Mouse (Mus musculus) monocyte, adult 5-6 weeks (primary cell): Measurements from ENCODE around the gene Lamtor2. TPM values are rescaled to one million over a fixed set of nuclear protein-coding genes. Genes with fewer than 3 reads are reported as not detected.

ENCODE experiments used
- ATAC-seq: fragments of 153-309, 156-312 bp; replicated peaks from 2 replicates; pipeline ENCODE4 v1.8.0; 2017; ENCODE audit warnings: mild to moderate bottlenecking; ENCODE audit not compliant: low TSS enrichment, insufficient number of reproducible peaks, severe bottlenecking, poor library complexity, low FRiP score
- total RNA-seq: library from RNA; stranded (forward); fragments of 200-1000, 200-491, 200-594 nt; gene quantifications from 3 replicates; pipeline ENCODE4 v1.2.3, GENCODE M21; 2017

Lamtor2 gene
- total RNA-seq, 1 experiment from 2014 or later = 61.5 TPM

DNA sequence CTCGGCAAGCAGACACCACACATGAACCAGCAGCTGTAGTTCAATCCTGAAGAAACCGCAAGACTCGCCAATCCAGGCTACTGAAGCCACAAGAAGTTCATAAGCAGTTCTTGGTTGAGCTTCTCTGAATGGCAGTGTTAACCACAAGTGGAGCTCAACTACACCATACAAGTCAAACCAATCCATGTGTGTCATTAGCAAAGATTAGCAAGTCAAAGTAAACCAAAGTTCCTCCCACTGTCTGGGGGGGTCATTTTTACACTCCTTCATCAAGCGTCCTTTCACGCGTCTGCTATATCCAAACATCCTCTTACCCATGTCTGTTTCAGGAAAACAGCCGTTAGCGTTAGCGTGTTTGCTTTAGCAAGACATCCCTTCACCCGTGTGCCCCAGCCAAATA is 17.5 kb upstream of the Lamtor2 start:
- no peak for ATAC-seq

DNA sequence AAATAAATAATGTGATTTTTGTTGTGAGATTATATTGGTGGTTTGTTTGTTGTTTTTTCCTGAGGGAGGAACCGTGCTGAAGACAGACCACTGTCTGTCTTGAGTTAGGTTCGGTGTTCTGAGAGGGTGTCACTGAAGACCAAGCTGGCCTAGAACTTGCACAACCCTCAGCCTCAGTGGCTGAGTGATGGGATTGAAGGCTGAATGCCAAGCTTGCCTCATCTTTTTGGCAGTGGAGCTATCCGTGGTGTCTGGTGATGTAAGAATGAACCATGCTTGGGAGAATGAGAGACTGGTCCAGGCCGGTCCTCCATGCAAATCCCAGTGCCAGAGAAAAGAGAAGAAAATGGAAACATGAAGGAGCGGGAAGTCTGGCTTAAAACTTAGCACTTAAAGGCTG is 16.8 kb upstream of the Lamtor2 start:
- no peak for ATAC-seq

DNA sequence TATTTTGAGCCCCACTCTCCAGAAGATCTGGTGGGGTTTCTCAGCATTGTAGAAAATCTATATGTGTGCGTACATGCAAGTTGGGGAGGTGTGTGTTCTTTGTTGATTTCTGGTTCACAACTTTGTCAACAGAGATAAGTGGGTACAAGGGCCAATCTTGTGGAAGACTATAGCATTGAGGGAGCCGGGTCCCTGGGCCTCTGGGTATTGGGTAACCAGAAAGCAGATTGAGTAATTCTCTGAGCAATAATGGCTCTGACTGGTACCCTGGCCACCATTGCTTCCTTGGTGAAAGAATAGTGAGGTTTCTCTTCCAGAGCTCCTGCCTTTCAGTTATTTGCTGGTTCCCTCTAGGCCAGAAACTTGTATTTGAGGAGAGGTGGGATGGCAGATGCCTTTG is 16.2 kb upstream of the Lamtor2 start:
- ATAC-seq = no peak

DNA sequence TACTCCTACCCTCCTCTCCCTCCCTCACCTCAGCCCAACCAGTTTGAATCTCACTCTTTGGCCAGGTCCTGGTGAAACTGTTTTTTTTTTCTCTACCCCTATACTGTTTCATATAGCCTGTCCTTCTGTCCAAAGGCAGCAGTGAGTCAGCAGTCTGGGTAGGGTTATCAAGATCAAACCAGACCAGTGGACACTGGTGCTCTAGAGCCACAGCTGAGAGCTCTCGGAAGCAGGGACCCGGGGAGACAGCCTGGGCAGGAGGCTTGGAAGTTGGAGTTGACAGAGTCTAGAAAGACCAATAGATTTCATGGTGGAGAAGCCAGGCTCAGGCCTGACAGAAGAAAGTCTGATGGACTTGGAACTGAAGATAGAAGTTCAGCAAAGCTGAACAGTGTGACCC is 15.7 kb upstream of the Lamtor2 start:
- no peak for ATAC-seq

DNA sequence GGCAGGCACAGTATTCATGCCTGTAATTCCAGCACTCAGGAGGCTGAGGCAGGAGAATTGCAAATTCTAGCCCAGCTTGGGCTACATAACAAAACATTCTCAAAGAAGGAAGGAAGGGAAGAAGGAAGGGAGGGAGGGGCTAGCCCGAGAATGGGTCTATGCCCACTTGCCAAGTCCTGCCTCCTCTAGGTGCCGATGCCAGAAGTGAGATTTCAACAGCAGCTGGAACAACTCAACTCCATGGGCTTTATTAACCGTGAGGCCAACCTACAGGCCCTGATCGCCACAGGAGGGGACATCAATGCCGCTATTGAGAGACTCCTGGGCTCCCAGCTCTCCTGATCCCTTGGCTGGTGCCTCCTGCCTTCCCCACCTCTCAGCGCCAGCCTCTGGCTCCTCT is 15.0 kb upstream of the Lamtor2 start:
- no peak for ATAC-seq

DNA sequence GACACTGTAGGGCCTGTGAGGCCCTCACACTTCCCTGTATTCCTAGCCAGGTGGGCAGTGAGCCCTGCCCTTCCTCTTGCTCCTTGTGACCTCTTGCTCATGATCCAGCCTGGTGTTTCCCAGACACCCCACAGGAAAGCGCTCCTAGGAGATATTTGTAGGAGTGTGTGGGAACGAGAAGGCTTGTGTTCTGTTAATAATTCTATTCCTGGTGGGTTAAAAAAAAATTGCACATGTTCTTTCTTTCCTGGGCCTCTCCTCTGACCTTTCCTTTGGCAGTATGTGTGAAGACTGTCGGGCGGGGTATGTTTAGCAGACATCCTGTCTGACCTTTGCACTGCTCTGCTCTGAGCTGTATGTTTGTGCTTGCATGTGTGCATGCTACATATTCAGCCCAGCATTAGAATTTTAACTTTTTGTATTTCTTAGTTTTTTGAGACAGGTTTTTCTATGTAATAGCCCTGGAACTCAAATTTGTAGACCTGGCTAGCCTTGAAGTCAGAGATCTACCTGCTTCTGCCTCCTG is 13.7 kb upstream of the Lamtor2 start:
- ATAC-seq = no peak

DNA sequence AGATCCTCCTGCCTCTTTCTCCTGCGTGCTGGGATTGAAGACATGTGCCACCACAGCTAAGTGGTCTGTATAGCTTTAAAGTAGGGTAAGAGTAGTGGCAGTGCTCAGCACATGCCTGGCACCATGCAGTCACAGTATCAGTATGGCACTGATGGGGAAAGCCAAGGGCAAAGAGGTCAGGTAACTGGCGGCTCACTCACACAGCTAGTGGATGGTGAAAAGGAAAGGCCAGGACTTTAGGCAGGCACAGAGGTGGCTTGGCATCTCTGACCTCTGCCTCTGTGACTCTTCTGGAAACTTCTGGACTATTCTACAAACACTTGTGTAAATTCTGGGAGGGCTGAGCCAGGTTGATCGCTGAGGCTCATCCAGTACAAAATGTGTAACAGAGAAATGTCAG is 13.2 kb upstream of the Lamtor2 start:
- ATAC-seq = no peak

DNA sequence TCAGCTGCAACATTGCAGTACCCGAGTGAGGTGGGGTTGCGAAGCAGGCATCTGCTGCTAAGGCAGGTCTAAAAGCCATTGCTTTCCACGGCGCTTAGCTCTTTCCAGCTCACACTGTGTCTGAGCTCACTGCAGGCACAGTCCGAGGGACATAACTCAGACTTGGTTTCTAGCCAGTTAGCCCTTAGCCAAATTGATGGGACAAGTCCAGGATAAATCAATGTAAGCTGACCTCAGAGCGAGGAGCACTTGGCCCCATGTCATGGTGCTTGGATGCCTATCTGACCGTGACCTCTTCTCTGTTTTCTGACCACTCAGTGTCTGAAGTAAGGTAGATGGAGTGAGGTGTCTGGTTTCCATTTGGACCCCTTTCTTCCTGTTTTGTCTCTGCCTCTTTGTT is 11.1 kb upstream of the Lamtor2 start:
- no peak for ATAC-seq

DNA sequence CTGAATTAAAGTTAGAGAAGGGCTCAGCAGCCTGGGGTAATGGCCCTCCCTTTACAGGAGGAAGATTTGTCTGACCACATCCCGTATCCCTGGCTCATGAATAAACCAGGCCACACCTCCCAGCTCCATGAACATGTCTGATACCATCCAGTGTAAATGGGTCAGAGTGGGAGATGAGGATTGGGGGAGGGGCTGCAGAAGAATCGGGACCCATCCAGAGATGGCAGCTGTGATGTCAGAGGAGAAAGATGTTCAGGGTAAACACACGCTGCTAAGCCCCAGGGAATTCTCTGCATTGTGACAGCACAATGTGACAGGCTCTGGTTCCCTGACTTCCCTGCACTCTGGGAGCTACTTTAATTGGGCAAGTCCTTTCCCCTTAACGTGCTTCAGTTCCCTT is 10.6 kb upstream of the Lamtor2 start:
- no peak for ATAC-seq

DNA sequence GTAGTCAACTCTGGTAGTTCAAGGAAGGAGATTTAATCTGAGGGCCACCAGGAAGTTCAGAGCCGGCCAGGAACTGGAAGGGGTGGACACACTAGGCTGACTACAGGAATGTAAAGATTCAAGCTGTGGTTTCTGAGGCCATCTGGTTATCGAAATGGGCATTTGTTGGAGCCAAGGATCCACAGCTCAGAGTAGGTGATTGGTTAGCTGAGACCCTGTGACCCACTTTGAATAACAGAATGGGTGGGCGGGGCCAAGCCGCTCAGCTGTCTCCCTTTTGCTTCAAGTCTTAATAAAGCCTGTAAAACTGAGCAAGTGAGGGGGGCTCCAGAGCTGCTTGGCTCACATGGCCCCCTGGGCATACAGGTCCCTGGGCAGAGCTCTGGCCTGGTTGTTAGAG is 9.1 kb upstream of the Lamtor2 start:
- no peak for ATAC-seq

DNA sequence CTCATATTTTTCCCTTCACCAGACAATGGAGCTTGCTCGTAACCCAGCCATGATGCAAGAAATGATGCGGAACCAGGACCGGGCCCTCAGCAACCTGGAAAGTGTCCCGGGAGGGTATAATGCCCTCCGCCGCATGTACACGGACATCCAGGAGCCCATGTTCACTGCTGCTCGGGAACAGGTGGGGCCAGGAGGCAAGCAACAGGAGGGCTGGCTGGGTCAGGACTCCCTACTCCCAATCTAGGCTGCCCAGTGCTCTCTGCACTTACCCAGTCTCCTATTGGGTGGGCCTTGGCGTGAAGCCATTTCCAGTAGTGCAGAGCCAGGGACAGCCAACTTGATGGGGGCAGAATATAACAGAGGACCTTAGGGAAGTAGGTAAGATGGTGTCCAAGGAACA is 6.7 kb upstream of the Lamtor2 start:
- no peak for ATAC-seq

DNA sequence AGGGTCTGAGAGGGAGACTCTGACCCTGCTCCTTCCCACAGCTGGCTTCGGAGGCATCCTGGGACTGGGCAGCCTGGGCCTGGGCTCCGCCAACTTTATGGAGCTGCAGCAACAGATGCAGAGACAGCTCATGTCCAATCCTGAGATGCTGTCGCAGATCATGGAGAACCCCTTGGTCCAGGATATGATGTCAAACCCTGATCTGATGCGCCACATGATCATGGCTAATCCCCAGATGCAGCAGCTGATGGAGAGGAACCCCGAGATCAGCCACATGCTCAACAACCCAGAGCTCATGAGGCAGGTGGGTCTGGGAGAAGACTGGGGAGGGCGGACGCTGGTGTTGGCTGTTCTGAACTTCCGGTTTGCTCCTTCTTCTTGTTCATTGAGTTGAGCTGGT is 3.7 kb upstream of the Lamtor2 start:
- no peak for ATAC-seq

DNA sequence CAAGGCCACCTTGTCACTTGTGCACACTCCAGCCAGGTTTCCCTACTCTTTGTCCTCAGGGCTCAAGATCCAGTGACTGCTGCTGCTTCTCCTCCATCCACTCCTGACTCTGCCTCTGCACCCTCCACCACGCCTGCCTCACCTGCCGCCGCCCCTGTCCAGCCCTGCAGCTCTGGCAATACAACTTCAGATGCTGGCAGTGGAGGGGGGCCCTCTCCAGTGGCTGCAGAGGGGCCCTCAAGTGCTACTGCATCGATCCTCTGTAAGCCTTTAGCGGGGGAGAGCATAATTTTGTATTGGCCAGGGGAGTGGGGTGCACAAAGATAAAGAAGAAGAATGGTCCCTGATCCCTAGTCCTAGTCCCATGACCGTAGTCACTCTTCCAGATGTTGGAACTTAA is 2.9 kb upstream of the Lamtor2 start:
- no peak for ATAC-seq

DNA sequence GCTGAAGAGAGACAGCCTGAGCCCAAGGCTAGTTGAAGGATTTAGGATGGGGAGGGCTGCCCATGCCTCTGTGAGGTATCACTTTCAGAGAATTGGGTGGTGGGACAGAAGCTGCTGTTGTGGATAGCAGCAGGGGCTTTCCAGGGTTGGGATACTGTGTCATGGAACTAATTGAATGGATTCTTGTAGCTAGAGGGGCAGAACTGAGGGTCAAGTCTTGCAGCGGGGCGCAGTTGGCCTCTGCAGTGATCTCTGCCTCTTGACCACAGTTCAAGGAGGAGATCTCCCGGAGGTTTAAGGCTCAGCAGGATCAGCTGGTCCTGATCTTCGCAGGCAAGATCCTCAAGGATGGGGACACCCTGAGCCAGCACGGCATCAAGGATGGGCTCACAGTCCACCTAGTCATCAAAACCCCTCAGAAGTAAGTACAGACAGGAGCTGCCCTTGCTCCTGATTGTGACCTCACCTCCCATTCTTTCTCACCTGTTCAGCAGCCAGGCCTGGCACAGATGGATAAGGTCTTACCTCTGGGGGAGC is 2.3 kb upstream of the Lamtor2 start:
- ATAC-seq = no peak

DNA sequence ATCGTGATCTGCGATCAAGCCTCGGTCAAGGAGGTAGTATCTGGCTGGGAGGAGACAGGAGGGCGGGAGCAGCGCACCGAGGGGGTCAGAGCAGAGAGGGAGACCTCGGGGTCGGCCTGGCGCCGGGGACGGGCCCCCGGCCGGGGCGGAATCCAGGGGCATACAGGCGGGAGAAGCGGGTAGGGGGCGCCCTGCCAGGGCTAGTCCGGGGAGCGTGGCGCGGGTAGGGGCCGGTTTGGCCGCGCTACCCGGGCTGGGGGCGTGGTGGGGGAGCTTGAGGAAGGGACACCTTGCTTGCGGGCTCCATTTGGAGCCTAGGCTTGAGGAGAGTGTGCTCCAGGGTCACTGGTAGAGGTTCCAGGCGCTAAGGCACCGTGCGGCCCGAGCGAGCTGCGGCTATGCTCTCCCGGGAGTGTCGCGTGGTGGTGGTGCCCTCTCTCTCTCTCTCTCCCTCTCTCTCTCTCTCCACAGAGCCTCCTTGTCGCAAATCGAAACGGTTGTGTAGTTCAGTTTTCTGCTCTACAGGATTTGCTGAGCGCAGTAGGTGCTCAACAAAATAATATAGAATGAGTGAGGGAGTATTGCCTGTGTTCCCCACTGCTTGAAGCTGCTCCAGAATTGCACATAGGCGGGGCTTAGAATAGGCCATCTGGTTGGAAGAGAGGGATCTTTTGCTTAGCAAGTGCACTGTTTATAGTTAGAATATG is 1.2 kb upstream of the Lamtor2 start:
- no peak for ATAC-seq

DNA sequence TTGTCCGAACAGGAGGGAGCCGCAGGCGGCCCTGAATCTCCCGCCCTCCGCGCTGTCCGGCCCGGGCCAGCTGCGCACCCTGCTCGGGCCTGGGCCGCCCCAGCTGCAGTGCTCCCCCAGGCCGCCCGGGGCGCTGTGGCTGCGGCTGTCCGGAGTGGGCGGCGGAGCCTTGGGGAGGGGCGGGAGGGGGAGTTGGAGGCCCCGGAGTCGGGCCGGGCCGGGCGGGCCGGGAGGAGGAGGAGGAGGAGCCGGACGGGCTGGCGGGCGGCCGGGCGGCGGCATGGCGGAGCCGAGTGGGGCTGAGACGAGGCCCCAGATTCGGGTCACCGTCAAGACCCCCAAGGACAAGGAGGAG is 628 bp upstream of the Lamtor2 start, which contains the start of gene Ubqln4:
Gene Ubqln4 (plus strand): TSS at position 234 of the 355 bp plus-strand sequence.
- peak; percentile 32; the same call in 1 of the 2 replicates for ATAC-seq

DNA sequence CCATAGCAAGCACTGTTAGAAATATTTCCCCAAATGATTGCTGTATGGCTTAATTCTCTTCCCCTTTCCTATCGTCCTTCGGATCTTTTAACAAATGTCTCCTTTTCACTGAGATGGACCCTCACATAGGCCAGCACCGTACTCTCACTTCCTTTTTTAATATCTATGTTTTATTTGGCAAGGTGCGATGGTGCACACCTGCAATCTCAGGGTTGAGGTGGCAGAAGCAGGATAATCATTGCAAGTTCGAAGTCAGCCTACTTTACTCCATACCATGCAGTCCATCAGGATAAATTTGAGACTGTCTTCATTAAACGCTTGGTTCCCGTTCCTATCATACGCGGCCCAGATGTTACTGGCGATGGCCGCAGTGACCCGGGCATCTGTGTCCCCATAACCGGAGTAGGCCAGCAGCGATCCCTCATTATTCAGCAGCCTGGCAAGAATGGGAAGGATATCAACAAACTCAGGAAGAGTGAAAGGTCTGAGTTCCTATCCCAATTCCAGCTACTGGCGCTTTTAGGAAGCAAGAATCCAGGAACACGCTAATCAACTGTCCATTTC is 710 bp downstream of the Lamtor2 start:
- ATAC-seq = no peak

DNA sequence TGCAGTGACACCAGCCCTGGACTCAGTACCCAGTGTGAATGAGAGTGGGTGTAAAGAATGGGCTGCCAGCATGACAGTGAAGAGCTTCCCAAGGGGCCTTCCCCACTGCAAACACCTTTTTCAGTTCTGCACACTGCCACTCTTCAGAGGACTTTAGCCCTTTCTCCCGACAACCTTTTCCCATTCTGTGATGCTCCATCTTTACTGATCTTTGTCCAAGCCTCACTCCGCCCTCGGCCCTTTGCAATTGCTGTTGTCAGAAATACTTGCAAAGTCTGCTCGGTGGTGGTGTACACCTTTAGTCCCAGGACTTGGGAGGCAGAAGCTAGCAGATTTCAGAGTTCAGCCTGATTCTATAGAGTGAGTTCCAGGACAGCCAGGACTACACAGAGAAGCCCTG is 1.3 kb downstream of the Lamtor2 start:
- no peak for ATAC-seq

DNA sequence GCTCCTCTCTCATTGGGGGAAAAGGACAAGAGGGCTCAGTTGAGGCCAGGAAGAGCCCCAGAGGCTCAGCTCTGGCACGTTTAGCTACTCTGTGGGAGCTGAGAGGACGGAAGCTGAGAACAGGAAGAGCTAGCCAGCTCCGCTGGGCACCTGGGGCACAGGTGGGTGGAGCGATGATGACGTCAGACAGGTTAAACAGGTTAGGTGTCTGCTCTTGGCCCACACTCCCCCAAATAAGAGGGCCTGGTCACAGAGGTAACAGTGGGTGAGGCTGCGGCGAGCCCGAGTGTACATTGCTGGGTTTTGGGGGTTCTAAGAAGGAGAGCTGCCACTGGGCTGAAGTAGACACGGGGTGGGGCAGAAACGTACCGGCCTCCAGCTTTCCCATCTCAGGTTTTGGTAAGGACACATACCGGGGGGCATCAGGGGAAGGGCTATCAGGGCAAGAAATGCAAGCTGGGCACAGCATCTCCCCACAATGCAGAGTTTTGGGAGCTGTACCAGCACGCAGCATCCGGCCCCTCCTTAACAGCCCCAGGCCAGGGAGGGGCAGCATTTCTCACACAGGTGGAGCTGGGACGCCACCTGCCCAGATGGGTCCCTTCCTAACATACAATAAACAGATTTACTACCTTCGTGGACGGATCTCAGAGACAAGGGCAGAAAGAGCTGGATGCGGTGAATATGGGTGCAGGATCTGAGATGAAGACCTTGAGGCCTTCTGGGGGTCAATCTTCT is 4.5 kb downstream of the Lamtor2 start, which contains the start of gene Rab25:
Gene Rab25 (minus strand): TSS at position 121 of the 738 bp plus-strand sequence.
- no peak for ATAC-seq
